Mouse (Mus musculus) kidney, embryonic 16.5 days (tissue): ENCODE results near the gene Vmn2r73. TPM values are rescaled to one million over a fixed set of nuclear protein-coding genes. Genes with fewer than 3 reads are reported as not detected.
"Not testable (repeated sequence)": the region's sequence is repeated elsewhere in the genome, so short reads cannot be mapped to it uniquely, and the experiment has no call there.

Experiments
- ATAC-seq: fragments of 200-750 bp; cut with Nextera tagmentation; 2 replicates; pipeline ENCODE4 v1.8.0; 2017; ENCODE audit warnings: moderate TSS enrichment; ENCODE audit not compliant: low FRiP score, low TSS enrichment
- H3K27ac ChIP-seq: fragments of 300-500 bp; sonication (generic); 2 replicates; pipeline ENCODE4 v1.5.1; 2014; ENCODE audit warnings: low read length
- H3K27me3 ChIP-seq: fragments of 300-500 bp; sonication (generic); 2 replicates; pipeline ENCODE4 v1.6.1; 2014; ENCODE audit warnings: low read length, control low read depth, mixed read lengths; ENCODE audit not compliant: insufficient read depth
- H3K36me3 ChIP-seq: fragments of 300-500 bp; sonication (generic); 2 replicates; pipeline ENCODE4 v1.6.1; 2014; ENCODE audit warnings: low read length, control low read depth, mixed read lengths; ENCODE audit not compliant: insufficient read depth
- H3K4me1 ChIP-seq: fragments of 300-500 bp; sonication (generic); 2 replicates; pipeline ENCODE4 v1.6.1; 2014; ENCODE audit warnings: low read length, control low read depth, mixed read lengths; ENCODE audit not compliant: insufficient read depth
- H3K4me2 ChIP-seq: fragments of 300-500 bp; sonication (generic); replicated peaks from 2 replicates; pipeline ENCODE4 v1.6.1; 2014; ENCODE audit warnings: low read depth, low read length
- H3K4me3 ChIP-seq: fragments of 300-500 bp; sonication (generic); 2 replicates; pipeline ENCODE4 v1.5.1; 2014; ENCODE audit warnings: mild to moderate bottlenecking, low read length
- H3K9ac ChIP-seq: fragments of 300-500 bp; sonication (generic); replicated peaks from 2 replicates; pipeline ENCODE4 v1.6.1; 2014; ENCODE audit warnings: low read length
- H3K9me3 ChIP-seq: fragments of 300-500 bp; sonication (generic); 2 replicates; pipeline ENCODE4 v1.6.1; 2016; ENCODE audit warnings: low read length, control low read depth
- WGBS: fragments of 180-500 bp; shearing (Covaris S2); extraction: QIAGEN DNeasy Blood & Tissue Kit; methylation state at CpG from one replicate; pipeline ENCODE4 v1.1.7; 2014; 5-methylcytosine and 5-hydroxymethylcytosine counted together
- polyA plus RNA-seq: library from polyadenylated mRNA; unstranded; fragments of >200 nt; fragmentation: Nextera tagmentation; extraction: Ambion mirVana; gene quantifications from 2 replicates; pipeline ENCODE4 v1.2.1, GENCODE M21; 2015

The Vmn2r73 gene
- not detected in 2 replicates for polyA plus RNA-seq

DNA sequence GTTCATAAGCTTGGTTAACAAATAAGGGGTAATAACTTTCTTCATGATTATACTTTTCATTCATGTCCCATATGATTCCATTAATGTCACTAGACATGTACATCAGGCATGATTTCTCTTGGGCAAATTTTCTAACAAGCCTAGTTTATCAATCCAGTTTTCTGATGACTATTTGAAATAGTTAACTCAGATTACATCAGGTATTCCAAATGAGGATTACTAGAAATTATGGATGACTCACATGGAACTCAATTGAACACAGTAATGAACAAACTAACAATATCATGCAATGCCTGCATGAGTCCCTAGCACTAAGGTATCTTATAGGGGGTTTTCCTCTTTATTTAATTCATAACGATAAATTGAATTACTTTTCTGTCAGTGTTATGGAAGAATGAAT lies at the start of gene Vmn2r73:
Gene Vmn2r73 (minus strand): TSS at position 101 of the 400 bp plus-strand sequence.
- no peak for ATAC-seq
- 80% methylated on average over 1 of the region's 1 CpGs for WGBS
- Histone ChIP-seq H3K4me2 (no peak within 1 kb of the TSS), H3K36me3 (no peaks in the 10 kb centered on the region), H3K27me3 (no peaks in the 10 kb centered on the region), H3K27ac (no peak within 1 kb of the TSS), H3K9me3 (no peaks in the 10 kb centered on the region), H3K4me3 (no peak within 1 kb of the TSS), H3K9ac (no peak within 1 kb of the TSS), H3K4me1 (no peaks in the 10 kb centered on the region)

- ATAC-seq: peak; percentile 86
- Histone ChIP-seq H3K4me1 (0 out of 2 replicates have a peak, but pooled peaks cover 4% of the 10 kb centered on the region), H3K4me3 (no peak overlapping the region), H3K9ac (no peak overlapping the region), H3K4me2 (no peak overlapping the region), H3K27ac (no peak overlapping the region), H3K9me3 (no peaks in the 10 kb centered on the region), H3K27me3 (no peaks in the 10 kb centered on the region), H3K36me3 (no peaks in the 10 kb centered on the region)
- 7% methylated on average over 2 of the region's 2 CpGs for WGBS
These were observed 35.7 kb downstream of the Vmn2r73 start for GRCm38 (mm10) chr7:85840090-85840948.

DNA sequence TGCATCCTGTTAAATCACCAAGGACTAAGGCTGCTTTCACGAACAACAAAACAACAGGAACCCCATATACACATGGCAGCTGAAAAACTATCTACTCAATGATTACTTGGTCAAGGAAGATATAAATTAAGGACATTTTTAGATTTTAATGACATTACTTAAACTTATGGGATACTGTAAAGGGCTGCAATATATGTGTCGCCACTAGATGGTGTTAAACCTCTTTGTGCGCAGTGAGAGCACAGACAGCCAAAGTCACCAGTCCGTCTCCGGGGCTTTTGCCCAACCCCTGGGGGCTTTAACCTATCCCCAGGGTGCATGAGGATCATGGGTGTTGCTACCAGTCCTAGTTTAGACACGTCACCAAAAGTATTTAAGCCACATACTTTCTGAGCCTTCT lies 58.0 kb downstream of the Vmn2r73 start:
- 7% methylated on average over 6 of the region's 6 CpGs for WGBS
- H3K36me3 ChIP-seq, H3K27me3 ChIP-seq: not testable (repeated sequence)

More for the DNA sequence above, 58.0 kb downstream of the Vmn2r73 start:
- H3K9me3 ChIP-seq, ATAC-seq, H3K4me3 ChIP-seq, H3K27ac ChIP-seq, H3K4me1 ChIP-seq, H3K9ac ChIP-seq, H3K4me2 ChIP-seq: not testable (repeated sequence)

Other genes starting within 250 kb of the Vmn2r73 start
- gene Vmn2r72, start 121.2 kb downstream of the Vmn2r73 start, polyA plus RNA-seq: not detected in 2 replicates
- gene Vmn2r74, start 85.4 kb upstream of the Vmn2r73 start, polyA plus RNA-seq: not detected in 2 replicates